Mouse (Mus musculus) midbrain, embryonic 11.5 days (tissue): Measurements from ENCODE around the gene Ank3. TPM values are rescaled to one million over a fixed set of nuclear protein-coding genes. Genes with fewer than 3 reads are reported as not detected.

Source experiments
- ATAC-seq: fragments of 200-750 bp; cut with Nextera tagmentation; 2 replicates; pipeline ENCODE4 v1.8.0; 2017; ENCODE audit warnings: moderate TSS enrichment, moderate library complexity; ENCODE audit not compliant: low FRiP score
- DNase-seq: peaks from one replicate; pipeline ENCODE4 v3.0.0; 2015; ENCODE audit warnings: low spot score; ENCODE audit errors: missing footprints
- H3K27ac ChIP-seq: fragments of 300-500 bp; sonication (generic); 2 replicates; pipeline ENCODE4 v1.5.1; 2014; ENCODE audit warnings: low read depth, low read length
- H3K27me3 ChIP-seq: fragments of 300-500 bp; sonication (generic); 2 replicates; pipeline ENCODE4 v1.6.1; 2014; ENCODE audit warnings: mild to moderate bottlenecking, low read length, moderate library complexity, mixed read lengths; ENCODE audit not compliant: control insufficient read depth, insufficient read depth
- H3K36me3 ChIP-seq: fragments of 300-500 bp; sonication (generic); 2 replicates; pipeline ENCODE4 v1.6.1; 2014; ENCODE audit warnings: mild to moderate bottlenecking, low read length, moderate library complexity, mixed read lengths; ENCODE audit not compliant: control insufficient read depth, insufficient read depth
- H3K4me1 ChIP-seq: fragments of 300-500 bp; sonication (generic); 2 replicates; pipeline ENCODE4 v1.6.1; 2014; ENCODE audit warnings: low read length; ENCODE audit not compliant: control insufficient read depth, insufficient read depth
- H3K4me2 ChIP-seq: fragments of 300-500 bp; sonication (generic); 2 replicates; pipeline ENCODE4 v1.6.1; 2014; ENCODE audit warnings: mild to moderate bottlenecking, moderate library complexity
- H3K4me3 ChIP-seq: fragments of 300-500 bp; sonication (generic); 2 replicates; pipeline ENCODE4 v1.5.1; 2014; ENCODE audit warnings: low read depth, low read length
- H3K9ac ChIP-seq: fragments of 300-500 bp; sonication (generic); 2 replicates; pipeline ENCODE4 v1.6.1; 2014; ENCODE audit warnings: low read length
- H3K9me3 ChIP-seq: fragments of 300-500 bp; sonication (generic); 2 replicates; pipeline ENCODE4 v1.6.1; 2016; ENCODE audit warnings: low read length; ENCODE audit not compliant: control insufficient read depth
- WGBS: fragments of 180-500 bp; shearing (Covaris S2); extraction: QIAGEN DNeasy Blood & Tissue Kit; methylation state at CpG from one replicate; pipeline ENCODE4 v1.1.7; 2014; 5-methylcytosine and 5-hydroxymethylcytosine counted together
- polyA plus RNA-seq: library from polyadenylated mRNA; unstranded; fragments of >200 nt; fragmentation: Nextera tagmentation; extraction: Ambion mirVana; gene quantifications from 2 replicates; pipeline ENCODE4 v1.2.1, GENCODE M21; 2014

Gene Ank3
- polyA plus RNA-seq, 1 experiment from 2014 or later, result 58.8 TPM

DNA sequence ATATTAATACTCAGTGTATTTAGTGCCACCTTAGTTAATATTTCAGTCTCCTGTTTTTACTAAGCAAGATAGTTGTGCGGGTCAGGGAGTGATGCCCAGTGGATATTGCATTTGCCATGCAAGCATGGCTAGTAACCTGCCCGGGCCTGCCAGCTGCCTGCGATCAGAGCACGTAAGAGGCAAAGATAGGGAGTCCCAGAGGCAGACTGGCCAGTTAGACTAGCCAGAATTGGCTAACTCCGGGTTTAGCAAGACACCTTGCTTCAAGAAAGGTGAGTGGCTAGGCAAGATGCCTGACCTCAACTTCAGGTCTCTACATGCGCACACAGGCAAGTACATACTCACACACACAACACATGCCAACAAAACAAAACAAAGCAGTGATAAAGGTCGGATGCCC is 563.7 kb downstream of the Ank3 start:
- DNase-seq (no peak), ATAC-seq (no peak)
- Histone ChIP-seq H3K27ac (no peak overlapping the region), H3K27me3 (no peaks in the 10 kb centered on the region), H3K4me3 (no peak overlapping the region), H3K4me1 (no peaks in the 10 kb centered on the region), H3K9ac (no peak overlapping the region), H3K4me2 (no peak overlapping the region), H3K9me3 (no peaks in the 10 kb centered on the region), H3K36me3 (peaks cover 3% of the 10 kb centered on the region; the same call in 1 of the 2 replicates)
- 90% methylated on average over 7 of the region's 7 CpGs for WGBS

DNA sequence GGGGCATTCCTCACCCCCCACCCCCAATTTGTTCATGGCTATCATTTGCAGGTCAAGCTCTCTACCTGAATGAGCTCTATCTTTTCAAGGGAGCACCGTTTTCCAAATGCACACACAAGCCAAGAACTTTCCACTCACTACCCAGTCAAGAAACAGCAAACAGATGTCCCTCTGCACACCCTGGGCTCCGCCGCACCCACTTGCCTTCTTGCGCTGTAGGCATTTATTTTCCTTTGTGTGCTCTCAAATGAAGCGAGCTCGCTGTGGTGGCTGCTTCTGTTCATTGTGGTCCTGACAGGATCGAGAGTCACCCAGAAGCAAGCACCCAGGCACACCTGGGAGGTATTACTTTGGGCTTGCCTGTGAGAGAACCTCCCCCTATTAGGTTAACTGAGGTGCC is 564.4 kb downstream of the Ank3 start:
- Histone ChIP-seq H3K4me2 (no peak overlapping the region), H3K9ac (no peak overlapping the region), H3K9me3 (no peaks in the 10 kb centered on the region), H3K4me3 (no peak overlapping the region), H3K27me3 (no peaks in the 10 kb centered on the region), H3K36me3 (peaks cover 3% of the 10 kb centered on the region; the same call in 1 of the 2 replicates), H3K27ac (no peak overlapping the region), H3K4me1 (no peaks in the 10 kb centered on the region)
- WGBS, result 88% methylated on average over 7 of the region's 7 CpGs
- ATAC-seq (no peak), DNase-seq (no peak)

DNA sequence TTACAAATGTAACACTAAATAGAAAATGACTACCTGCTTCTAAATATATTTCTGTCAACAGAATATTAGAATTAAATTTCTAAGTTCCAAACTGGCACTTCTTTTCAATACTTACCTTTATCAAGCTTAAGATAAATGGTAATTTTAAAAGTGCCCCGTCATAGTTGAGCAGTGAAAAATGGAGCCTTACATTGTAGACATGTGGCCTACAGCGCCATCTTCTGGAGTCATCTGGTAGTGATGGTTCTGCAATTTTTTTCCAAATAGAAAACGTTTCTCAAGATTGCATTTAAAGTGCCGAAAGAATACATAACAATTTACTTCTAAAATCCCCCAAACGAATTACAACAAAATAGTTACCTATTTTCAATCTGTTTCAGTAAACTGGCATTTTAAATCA is 566.0 kb downstream of the Ank3 start:
- Histone ChIP-seq H3K9me3 (no peaks in the 10 kb centered on the region), H3K4me1 (no peaks in the 10 kb centered on the region), H3K4me3 (no peak overlapping the region), H3K27me3 (no peaks in the 10 kb centered on the region), H3K27ac (no peak overlapping the region), H3K36me3 (0 out of 2 replicates have a peak, but pooled peaks cover 2% of the 10 kb centered on the region), H3K9ac (no peak overlapping the region), H3K4me2 (no peak overlapping the region)
- 13% methylated on average over 5 of the region's 5 CpGs for WGBS
- DNase-seq (peak; percentile 94), ATAC-seq (no peak)

DNA sequence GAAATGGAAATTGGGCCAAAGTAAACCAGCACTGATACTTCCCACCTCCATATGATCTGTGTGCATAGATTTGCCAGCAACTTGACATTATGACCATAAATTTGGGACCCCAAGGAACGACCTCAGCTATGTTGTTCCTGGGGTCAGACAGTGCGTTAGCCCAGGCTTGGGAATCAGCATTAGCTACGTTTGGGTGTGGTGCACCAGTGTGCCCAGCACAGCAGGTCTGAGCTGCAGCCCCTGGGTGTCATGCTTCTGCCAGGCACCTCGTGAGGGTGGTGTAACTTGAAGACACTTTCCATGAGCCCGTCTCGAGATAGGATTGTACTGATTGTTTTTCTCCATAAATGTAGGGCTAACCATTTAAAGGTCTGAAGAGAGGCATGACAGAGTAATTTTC is 566.5 kb downstream of the Ank3 start:
- no peaks in the 10 kb centered on the region for H3K9me3 ChIP-seq
- H3K4me2 ChIP-seq, result no peak overlapping the region
- H3K4me1 ChIP-seq, result no peaks in the 10 kb centered on the region
- no peak overlapping the region for H3K9ac ChIP-seq
- H3K27me3 ChIP-seq, result no peaks in the 10 kb centered on the region
- ATAC-seq, result no peak
- H3K27ac ChIP-seq, result no peak overlapping the region
- WGBS, result 82% methylated on average over 6 of the region's 6 CpGs
- H3K4me3 ChIP-seq, result no peak overlapping the region
- H3K36me3 ChIP-seq, result 0 out of 2 replicates have a peak, but pooled peaks cover 2% of the 10 kb centered on the region
- DNase-seq, result no peak

DNA sequence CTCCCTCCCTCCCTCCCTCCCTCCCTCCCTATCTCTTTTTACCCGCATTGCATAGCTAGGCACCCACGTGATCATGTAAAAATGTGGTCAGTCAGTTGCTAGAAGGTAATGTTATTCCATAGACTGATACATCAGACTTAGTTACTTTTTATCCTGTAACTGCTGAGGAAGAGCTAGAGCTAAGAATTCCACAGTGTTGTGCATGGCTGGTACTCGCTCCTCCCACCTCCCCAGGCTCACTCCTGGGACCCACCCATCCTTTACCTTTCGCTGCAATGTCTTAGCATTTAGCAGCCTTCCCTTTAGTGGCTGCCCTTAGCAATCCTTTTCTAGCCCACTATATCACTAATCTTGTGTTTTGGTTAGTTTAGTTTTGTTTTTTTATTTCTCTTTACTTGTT is 569.4 kb downstream of the Ank3 start:
- Histone ChIP-seq H3K9ac (no peak overlapping the region), H3K27me3 (no peaks in the 10 kb centered on the region), H3K4me2 (no peak overlapping the region), H3K4me3 (no peak overlapping the region), H3K27ac (no peak overlapping the region), H3K4me1 (no peaks in the 10 kb centered on the region), H3K36me3 (0 out of 2 replicates have a peak, but pooled peaks cover 2% of the 10 kb centered on the region), H3K9me3 (no peaks in the 10 kb centered on the region)
- peak; percentile 72 for DNase-seq
- no peak for ATAC-seq
- WGBS, result 78% methylated on average over 4 of the region's 4 CpGs

DNA sequence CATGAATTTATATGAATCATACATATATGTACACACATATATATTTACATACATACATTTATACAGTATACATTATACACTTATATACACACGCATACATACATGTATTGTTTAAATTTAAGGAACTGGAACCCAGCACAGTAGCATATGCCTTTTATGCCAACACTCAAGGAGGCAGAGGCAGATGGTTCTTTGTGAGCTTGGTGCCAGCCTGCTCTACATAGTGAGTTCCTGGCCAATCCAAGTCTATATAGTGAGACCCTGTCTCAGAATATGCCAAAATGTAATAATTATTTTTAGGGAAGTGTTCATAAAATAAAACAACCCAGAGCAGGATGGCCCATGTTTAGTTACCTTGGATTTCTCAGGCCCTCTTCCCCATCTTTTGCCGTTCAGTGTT is 581.1 kb downstream of the Ank3 start:
- H3K4me1 ChIP-seq, result no peaks in the 10 kb centered on the region
- H3K27ac ChIP-seq, result no peak overlapping the region
- H3K4me3 ChIP-seq, result no peak overlapping the region
- no peak overlapping the region for H3K4me2 ChIP-seq
- no peak overlapping the region for H3K9ac ChIP-seq
- DNase-seq, result no peak
- no peaks in the 10 kb centered on the region for H3K9me3 ChIP-seq
- peaks cover 3% of the 10 kb centered on the region; the same call in 1 of the 2 replicates for H3K36me3 ChIP-seq
- H3K27me3 ChIP-seq, result no peaks in the 10 kb centered on the region
- WGBS, result 97% methylated on average over 2 of the region's 2 CpGs
- no peak for ATAC-seq

DNA sequence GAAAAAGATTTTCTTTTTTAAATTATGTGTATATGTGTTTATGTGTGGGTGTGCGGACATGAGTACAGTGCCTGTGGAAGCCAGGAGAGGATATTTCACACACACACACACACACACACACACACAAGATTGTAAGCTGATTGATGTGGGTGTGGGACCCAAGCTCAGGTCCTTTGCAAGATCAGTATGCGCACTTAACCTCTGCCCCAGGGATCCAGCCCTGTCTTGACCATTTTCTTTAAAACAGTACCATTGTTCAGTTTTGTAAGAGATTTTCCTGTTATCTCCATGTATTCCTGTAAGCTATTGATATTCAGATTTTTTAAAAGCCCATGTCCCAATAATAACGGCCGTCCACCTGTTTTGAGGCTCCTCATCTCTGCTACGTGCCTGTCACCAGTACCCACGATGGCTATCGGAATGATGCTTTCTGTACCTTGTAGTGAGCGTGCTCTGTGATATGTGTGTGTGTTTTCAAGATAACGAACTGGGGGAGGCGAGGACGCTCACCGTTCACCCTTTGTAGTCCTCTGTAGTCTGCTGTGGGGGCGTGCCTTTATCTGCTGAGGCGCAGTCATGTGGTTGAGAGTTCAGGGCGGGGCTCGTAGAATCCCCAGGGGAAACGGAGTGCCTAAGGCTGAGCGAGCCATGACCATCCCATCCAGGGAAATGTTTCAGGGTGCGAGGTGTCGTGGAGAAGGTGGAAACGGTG is 583.0 kb downstream of the Ank3 start:
- H3K4me2 ChIP-seq, result no peak overlapping the region
- no peak overlapping the region for H3K9ac ChIP-seq
- ATAC-seq (no peak), DNase-seq (peak; percentile 72)
- no peaks in the 10 kb centered on the region for H3K27me3 ChIP-seq
- WGBS, result 77% methylated on average over 21 of the region's 21 CpGs
- peaks cover 6% of the 10 kb centered on the region for H3K36me3 ChIP-seq
- no peak overlapping the region for H3K27ac ChIP-seq
- H3K9me3 ChIP-seq, result no peaks in the 10 kb centered on the region
- H3K4me1 ChIP-seq, result no peaks in the 10 kb centered on the region
- H3K4me3 ChIP-seq, result no peak overlapping the region

DNA sequence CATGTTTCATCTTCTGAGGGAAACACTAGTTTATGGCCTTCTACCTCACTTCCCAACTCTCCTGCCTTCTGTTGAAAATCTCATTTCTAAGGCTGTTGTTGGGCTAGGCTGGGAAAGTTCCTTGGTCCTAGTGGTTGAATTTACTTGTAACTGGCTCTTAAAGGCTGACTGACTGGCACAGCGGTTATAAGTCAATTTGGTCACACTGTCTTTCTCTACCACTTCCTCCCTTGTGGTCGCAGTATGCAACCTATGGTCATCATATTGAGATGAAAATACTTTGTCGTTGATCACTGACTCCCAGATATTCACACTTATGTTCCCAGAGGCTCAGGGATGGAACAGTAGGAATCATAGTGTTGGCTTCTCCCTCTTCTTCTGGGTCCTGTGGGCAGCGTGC is 584.1 kb downstream of the Ank3 start:
- 94% methylated on average over 4 of the region's 4 CpGs for WGBS
- peaks cover 12% of the 10 kb centered on the region for H3K36me3 ChIP-seq
- no peaks in the 10 kb centered on the region for H3K9me3 ChIP-seq
- no peak for DNase-seq
- H3K4me1 ChIP-seq, result no peaks in the 10 kb centered on the region
- H3K27me3 ChIP-seq, result no peaks in the 10 kb centered on the region
- H3K27ac ChIP-seq, result no peak overlapping the region
- H3K9ac ChIP-seq, result no peak overlapping the region
- H3K4me3 ChIP-seq, result no peak overlapping the region
- no peak overlapping the region for H3K4me2 ChIP-seq
- no peak for ATAC-seq

DNA sequence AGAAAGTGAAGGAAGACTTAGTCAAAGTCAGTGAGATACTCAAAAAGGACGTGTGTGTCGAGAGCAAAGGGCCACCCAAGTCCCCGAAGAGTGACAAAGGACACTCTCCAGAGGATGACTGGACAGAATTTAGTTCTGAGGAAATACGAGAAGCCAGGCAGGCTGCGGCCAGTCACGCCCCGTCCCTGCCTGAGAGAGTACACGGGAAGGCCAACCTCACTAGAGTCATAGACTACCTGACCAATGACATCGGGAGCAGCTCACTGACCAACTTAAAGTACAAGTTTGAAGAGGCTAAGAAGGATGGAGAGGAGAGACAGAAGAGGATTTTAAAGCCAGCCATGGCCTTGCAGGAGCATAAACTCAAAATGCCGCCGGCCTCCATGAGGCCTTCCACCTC is 588.9 kb downstream of the Ank3 start:
- DNase-seq (peak; percentile 68), ATAC-seq (no peak)
- Histone ChIP-seq H3K36me3 (peaks cover 41% of the 10 kb centered on the region), H3K9ac (no peak overlapping the region), H3K4me2 (no peak overlapping the region), H3K27ac (no peak overlapping the region), H3K4me1 (no peaks in the 10 kb centered on the region), H3K4me3 (no peak overlapping the region), H3K27me3 (no peaks in the 10 kb centered on the region), H3K9me3 (peaks cover 15% of the 10 kb centered on the region; the same call in 1 of the 2 replicates)
- 96% methylated on average over 11 of the region's 11 CpGs for WGBS
